Mouse (Mus musculus): ENCODE results near the gene Angptl6.

The Angptl6 gene

GRCm38 (mm10) chr9:20878710-20879065, 839 bp downstream of the Angptl6 start:
- DNase-seq: peak; percentile 60

GRCm38 (mm10) chr9:20878041-20878709, 1.4 kb downstream of the Angptl6 start:
- DNase-seq: peak; percentile 100

DNA sequence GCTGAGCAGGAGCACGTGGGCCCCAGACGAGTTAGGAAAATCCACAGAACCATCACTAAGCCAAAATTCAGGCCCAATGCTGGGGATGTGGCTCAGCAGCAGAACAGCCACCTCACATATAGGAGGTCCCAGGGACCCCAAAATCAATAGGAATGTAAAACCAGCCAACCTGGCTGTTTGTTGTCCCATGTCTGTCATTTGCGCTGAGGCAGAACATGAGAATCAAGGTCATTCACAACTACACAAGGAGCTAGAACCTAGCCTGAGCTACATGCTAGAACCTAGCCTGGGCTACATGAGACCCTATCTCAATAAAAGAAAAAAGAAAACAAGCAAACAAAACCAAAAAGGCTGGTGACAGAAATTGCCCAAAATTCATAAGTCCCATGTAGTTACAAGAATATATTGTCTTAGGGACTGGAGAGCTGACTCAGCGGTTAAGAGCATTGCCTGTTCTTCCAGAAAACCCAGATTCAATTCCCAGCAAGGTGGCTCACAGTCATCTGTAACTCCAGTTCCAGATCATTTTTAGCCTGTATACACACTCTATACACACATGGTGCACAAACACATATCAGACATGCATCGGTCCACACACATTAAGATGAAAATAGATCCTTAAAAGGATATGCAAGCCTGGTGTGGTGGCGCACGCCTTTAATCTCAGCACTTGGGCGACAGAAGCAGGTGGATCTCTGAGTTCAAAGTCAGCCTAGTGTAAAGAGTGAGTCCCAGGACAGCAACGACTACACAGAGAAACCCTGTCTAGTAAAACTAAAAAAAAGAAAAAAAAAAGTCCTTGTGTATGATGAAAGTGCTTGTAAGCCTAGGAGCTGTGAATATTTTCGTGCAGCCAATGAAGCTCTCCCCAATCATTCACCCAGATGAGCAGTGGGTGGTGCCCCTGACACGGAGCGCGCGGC, 2.1 kb downstream of the Angptl6 start:
- DNase-seq: peak; percentile 12

DNA sequence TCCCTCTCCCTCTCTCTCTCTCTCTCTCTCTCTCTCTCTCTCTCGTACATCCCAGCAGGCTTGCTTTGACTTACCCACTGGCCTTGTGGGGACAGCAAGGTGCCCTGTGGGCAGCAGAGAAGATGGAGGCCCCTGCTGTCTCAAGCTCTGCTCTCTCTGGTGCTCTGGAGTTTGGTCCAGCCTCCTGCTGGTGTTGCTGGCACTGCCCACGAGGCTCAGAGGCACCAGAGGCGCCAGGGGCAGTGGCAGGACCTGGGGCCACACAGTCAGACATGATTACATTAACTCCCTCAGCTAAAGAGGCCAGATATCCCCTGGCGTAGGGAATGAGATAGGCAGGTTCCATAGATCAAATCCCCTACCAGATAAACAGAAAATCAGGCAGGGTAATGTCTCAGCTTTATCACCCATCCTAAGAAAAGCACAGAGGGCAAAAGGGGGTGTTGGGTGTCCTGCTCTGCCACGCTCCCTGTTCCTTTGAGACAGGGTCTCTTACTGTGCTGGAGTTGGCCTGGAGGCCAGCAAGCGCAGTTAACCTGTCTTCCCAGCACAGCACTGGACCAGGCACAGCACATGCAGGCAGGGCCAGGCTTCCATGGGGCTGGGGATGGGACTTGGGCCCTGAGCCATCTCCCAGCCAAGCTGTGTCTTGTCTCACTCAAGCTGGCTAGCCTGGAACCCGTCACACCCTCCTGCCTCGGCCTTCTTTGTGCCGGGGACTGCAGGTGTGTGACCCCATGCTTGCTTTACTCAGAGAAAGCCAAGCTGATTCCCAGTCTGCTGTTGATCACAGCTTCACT, 3.0 kb downstream of the Angptl6 start:
- DNase-seq: no peak

DNA sequence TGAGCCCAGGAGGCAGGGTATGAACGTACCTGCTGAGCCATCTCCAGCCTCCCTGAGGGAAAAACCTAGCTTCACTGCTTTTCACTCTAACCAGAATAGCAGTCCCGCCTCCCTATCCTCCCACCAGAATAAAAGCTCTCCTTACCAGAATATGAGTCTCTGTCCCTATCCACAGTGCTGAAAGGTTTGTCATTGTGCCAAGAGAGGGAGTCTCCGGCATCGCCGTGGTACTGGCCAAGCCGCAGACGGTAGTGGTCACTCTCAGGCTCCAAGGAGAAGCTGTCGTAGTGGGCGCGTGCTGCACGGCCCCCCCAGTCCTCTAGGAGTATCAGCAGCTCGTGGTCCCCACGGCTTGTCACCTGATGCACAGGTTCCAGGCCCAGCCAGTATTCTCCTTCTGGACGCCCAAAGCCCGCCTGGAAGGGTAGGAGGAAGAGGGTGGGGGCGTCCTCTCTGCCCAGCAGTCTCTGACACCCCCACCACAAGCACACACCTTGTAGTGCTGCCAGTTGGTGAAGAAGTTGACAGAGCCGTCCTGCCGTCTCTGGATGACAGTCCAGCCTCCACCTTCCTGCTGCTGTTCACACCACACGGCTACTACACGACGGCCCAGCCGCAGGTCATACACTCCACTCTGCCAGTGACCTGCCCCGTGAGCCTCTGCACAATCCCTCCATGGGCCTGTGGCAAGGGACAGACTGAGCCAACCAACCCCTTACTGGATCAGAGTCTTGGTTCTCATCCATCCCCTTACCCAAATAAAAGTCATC, 4.3 kb downstream of the Angptl6 start:
- peak; percentile 50 for DNase-seq

DNA sequence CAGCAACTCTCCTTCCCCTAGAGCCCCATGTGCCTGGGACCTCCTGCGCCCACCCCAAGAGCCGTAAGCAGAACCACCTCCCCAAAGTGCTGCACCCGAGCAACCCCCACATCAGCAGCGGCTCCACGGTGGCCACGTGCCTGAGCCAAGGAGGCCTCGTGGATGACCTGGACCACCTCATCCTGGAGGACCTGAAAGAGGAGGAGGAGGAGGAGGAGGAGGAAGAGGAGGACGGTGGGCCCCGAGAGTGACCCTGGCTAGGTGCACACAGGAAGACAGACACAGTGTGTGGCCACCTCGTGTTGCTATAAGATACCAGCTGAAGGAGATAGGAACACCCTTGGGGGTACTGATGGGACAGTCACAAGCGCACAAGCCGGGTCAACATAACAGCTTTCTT, 6.0 kb downstream of the Angptl6 start:
- DNase-seq: no peak

DNA sequence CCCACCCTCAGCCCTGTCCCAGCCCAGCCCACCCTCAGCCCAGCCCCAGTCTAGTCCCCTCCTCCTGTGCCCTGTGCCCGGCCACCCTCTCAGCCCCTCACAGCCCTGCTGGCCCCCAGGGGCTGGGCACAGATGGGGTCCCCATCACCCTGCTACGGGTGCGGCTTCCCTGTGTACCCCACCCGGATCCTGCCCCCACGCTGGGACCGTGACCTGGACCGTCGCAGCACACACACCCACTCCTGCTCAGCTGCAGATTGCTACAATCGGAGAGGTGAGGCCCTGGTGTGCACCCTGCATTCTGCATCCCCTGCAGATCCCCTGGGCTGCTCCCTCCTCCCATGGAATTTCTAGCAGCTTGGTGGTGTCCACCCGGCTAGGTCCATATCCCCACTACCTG, 6.5 kb downstream of the Angptl6 start:
- DNase-seq: no peak

DNA sequence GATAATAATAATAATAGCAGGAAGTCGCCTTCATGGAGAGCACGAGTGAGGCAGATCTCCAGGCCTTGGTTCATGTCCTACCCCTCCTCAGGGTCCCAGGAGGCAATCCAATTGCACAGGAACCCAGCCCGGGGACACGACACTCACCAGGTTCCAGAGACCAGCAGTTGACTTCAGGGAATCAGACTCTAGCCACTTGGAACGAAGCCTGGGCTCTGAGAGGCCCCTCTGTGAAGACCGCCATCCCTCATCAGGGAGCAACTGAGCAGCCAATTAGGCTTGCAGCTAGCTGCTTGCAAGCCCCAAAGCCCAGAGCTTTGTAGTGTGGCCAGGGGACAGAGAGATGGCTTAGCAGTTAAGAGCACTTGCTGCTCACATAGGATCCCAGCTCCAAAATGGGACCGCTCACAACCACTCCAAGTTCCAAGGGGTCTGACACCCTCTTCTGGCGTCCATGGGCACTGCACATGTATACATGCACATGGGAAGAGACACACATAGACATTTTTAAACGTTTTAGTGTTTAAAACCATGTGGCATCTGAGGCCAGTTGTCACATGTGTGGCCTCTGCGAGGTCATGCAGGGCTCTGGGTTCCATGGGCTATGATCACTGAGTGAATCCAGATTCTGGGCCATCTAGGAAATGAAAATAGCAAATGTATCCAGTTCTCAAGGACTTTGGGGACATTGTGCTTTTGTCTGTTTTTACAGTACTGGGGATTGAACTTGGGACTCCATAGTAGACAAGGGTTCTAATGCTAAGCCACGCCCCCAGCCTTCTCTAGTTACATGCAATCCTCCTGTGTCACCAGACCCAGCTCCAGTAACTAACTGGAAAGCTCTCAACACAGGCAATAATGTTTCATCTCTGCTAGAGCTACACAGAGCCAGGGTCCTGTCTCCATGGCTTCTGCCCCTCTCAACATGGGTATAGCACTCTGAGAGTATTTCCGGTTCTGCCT, 9.0 kb downstream of the Angptl6 start:
- DNase-seq: peak; percentile 21

DNA sequence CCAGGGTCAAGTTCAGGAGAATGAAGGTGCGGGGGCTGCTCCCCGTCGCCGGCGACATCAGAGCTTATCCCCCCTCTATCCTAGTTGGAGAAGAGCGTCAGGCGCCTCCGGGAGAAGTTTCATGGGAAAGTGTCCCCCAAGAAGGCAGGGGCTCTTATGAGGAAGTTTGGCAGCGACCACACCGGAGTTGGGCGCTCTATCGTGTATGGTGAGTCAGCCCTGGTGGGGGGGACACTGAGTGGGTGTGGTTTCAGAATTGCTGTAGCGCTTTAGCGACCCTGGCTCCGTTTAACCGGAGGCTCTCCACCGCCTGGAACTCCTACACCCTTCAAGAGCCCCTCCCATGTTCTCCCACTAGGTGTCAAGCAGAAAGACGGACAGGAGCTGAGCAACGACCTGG, 10.3 kb downstream of the Angptl6 start:
- DNase-seq: peak; percentile 54

- peak; percentile 83 for DNase-seq
Measured at GRCm38 (mm10) chr9:20868448-20869001, 11.0 kb downstream of the Angptl6 start, which contains the start of gene A230050P20Rik. Gene A230050P20Rik, plus strand, starts transcription at chr9:20868642.

- no peak for DNase-seq
Measured at GRCm38 (mm10) chr9:20866879-20867278, 12.6 kb downstream of the Angptl6 start.

DNA sequence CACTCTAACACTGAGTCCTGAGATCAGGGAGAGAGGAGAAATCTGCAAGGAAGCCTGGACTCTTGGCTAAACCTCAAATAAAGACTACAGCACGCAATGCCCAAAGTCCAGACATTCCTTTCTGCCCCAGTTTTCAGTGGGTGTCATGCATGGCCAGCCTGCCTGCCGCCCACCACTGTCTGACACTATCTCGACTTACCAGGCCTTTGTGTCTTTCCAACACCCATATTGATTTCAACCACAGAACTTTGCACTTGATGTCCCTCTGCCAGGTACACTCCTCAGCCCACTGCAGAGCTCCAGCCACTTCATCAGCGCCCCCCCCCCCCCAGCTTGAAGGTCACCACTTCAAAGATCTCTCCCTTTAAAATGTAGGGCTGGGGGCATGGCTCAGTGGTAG, 17.3 kb downstream of the Angptl6 start:
- no peak for DNase-seq

DNA sequence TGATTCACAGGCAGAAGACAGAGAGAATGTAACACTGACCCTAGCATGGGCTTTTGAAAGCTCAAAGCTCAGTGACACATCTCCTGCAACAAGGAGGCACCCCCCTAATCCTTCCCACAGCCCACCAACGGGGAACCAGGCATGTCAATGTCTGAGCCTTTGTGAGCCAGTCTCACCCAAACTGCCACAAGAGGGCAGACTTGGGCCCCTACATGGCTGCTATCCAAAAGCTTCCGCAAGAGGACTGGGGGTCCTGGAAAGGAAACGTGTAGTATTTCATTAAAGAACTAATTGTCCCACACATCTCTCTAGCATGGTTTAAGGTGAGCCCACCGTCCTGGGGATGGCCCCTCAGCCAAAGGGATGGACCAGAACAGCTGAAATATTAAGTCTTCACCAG, 17.7 kb downstream of the Angptl6 start:
- peak; percentile 57 for DNase-seq

GRCm38 (mm10) chr9:20859926-20860325, 19.6 kb downstream of the Angptl6 start:
- no peak for DNase-seq

- DNase-seq: peak; percentile 80
Measured at GRCm38 (mm10) chr9:20857131-20857530, 22.4 kb downstream of the Angptl6 start.

DNA sequence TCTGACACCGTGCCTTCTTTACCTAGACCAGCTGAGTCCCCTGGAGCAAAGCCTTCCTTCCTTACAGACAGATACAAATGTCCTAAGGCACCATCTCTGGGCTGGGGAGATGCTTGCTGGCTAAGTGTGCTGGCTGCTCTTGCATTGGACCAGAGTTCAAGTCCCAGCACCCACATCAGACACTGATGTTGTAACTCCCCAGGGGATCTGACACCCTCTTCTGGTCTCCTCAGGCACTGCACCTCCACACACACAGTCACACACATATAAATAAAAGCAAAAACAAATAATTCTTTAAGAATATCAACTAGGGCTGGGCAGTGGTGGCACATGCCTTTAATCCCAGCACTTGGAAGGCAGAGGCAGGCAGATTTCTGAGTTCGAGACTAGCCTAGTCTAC, 29.3 kb downstream of the Angptl6 start:
- DNase-seq: no peak

DNA sequence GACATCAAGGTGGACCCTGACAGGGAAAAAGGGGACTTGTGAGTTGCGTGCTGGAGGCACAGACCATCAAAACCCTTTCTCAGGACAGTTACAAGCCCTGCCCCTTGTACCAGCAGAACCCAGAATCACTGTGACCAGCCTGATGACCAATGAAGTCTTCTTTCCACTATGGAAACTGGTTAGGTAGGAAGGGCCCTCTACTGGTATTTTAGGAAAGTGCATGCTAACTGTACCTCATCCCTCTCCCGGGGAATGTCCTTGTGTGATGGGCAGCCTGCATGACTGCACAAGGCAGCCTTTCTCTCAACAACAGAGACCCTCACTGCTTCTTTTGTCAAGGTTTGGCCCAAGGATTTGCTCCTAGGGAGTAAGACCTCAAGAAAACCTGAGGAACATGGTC, 36.9 kb downstream of the Angptl6 start:
- peak; percentile 11 for DNase-seq

- DNase-seq: no peak
Measured at GRCm38 (mm10) chr9:20842211-20842610, 37.3 kb downstream of the Angptl6 start.

DNA sequence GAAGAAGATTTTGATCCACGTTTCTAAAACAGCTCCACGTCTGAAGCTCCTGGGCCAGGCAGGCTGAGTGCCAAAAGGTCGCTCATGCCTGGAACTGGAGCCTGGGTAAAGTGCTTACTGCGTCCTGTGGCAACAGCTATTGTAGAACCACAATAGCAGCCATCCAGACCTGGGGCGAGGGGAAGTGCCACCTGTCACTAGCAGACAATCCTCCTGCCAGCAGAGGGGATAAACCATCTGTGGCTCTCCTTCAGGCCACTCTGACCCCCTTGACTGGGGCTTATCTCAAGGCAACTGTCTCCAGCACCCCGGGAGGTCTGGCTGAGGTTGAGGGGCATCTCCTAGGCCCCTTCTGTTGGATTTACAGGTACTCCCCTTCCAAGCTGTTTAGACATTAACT, 40.6 kb downstream of the Angptl6 start:
- no peak for DNase-seq

GRCm38 (mm10) chr9:20837184-20837947, 42.2 kb downstream of the Angptl6 start:
- no peak for DNase-seq
